Mouse (Mus musculus): Measurements from ENCODE around the gene Slc9b2. TPM values are rescaled to one million over a fixed set of nuclear protein-coding genes. Genes with fewer than 3 reads are reported as not detected.

Slc9b2 gene
- polyA plus RNA-seq, 1 experiment from 2014 or later: 4.6 TPM

DNA sequence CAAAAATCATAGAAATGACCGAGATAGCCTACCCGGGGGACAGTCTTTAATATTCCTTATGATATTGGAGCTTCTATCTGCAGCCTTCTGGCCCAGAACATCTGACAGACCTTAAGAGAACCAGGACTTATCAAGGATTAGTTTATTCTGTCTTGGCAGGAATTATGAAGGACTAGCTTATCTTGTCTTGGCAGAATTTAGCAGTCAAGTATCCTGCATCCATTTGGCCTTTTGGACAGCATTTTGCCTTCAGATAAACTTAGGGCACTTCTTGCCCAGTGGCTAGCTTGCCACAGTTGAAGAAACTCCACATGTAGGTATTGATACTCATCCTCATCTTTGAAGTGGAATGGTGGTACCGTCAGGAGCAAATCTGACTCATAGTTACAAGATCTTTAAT is 44.4 kb downstream of the Slc9b2 start:
- H3K4me1 ChIP-seq: no peaks in the 10 kb centered on the region
- ATAC-seq (ENCODE audit: insufficient number of reproducible peaks, insufficient read depth, low FRiP score, low TSS enrichment, low read depth): no peak
- H3K27me3 ChIP-seq: no peaks in the 10 kb centered on the region
- no peaks in the 10 kb centered on the region for H3K36me3 ChIP-seq
- H3K9me3 ChIP-seq: no peaks in the 10 kb centered on the region
- H3K4me3 ChIP-seq: no peak overlapping the region
- 93% methylated on average over 3 of the region's 3 CpGs for WGBS
- no peak overlapping the region for H3K27ac ChIP-seq
- no peak overlapping the region for H3K4me2 ChIP-seq
- no peak overlapping the region for H3K9ac ChIP-seq

DNA sequence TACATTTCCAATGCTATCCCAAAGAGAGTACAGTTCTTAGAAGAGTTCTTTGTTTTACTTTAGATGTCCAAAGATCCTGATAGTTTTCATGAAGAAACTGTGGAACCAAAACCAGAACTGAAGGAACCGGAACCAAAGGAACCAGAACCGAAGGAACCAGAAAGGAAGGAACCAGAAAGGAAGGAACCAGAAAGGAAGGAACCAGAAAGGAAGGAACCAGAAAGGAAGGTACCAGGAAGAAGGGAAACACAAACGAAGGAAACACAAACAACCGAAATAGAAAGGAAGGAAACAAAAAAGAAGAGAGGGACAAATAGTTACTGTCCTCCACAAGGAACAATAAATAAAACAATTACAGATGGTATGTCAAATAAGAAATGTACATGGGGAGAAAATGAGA is 49.9 kb downstream of the Slc9b2 start:
- no peaks in the 10 kb centered on the region for H3K36me3 ChIP-seq
- no peak overlapping the region for H3K27ac ChIP-seq
- H3K27me3 ChIP-seq: no peaks in the 10 kb centered on the region
- WGBS: 91% methylated on average over 4 of the region's 4 CpGs
- H3K4me2 ChIP-seq: no peak overlapping the region
- H3K4me3 ChIP-seq: no peak overlapping the region
- no peaks in the 10 kb centered on the region for H3K9me3 ChIP-seq
- ATAC-seq (ENCODE audit: insufficient number of reproducible peaks, insufficient read depth, low FRiP score, low TSS enrichment, low read depth): no peak
- H3K9ac ChIP-seq: no peak overlapping the region
- no peaks in the 10 kb centered on the region for H3K4me1 ChIP-seq

DNA sequence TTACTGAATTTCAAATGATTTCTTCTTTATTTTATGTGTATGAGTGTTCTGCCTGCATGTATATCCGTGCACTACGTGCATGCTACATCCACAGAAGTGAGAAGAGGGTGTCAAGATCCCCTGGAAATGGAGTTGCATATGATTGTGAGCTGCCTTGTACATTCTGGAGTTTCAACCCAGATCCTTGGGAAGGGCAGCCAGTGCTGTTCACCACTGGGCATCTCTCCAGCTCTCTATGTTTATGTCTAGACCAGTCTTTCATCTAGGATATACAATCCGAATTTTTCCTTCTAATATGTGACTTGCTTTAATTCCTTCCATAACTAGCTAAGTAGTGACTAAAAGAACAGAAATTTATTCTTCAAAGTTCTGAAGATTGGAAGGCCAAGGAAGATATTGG is 68.3 kb downstream of the Slc9b2 start:
- 68% methylated on average over 3 of the region's 3 CpGs for WGBS
- no peaks in the 10 kb centered on the region for H3K27me3 ChIP-seq
- no peaks in the 10 kb centered on the region for H3K36me3 ChIP-seq
- H3K4me2 ChIP-seq: no peak overlapping the region
- no peaks in the 10 kb centered on the region for H3K9me3 ChIP-seq
- no peak overlapping the region for H3K4me3 ChIP-seq
- no peak for ATAC-seq (ENCODE audit: insufficient number of reproducible peaks, insufficient read depth, low FRiP score, low TSS enrichment, low read depth)
- H3K27ac ChIP-seq: no peak overlapping the region
- H3K4me1 ChIP-seq: no peaks in the 10 kb centered on the region
- H3K9ac ChIP-seq: no peak overlapping the region

GRCm38 (mm10) chr3:135377445-135377844 is 69.9 kb downstream of the Slc9b2 start:
- no peaks in the 10 kb centered on the region for H3K9me3 ChIP-seq
- no peaks in the 10 kb centered on the region for H3K36me3 ChIP-seq
- no peak overlapping the region for H3K27ac ChIP-seq
- no peak overlapping the region for H3K4me2 ChIP-seq
- H3K4me3 ChIP-seq: no peak overlapping the region
- H3K9ac ChIP-seq: no peak overlapping the region
- no peaks in the 10 kb centered on the region for H3K27me3 ChIP-seq
- no peak for ATAC-seq (ENCODE audit: insufficient number of reproducible peaks, insufficient read depth, low FRiP score, low TSS enrichment, low read depth)
- 79% methylated on average over 10 of the region's 10 CpGs for WGBS
- no peaks in the 10 kb centered on the region for H3K4me1 ChIP-seq

DNA sequence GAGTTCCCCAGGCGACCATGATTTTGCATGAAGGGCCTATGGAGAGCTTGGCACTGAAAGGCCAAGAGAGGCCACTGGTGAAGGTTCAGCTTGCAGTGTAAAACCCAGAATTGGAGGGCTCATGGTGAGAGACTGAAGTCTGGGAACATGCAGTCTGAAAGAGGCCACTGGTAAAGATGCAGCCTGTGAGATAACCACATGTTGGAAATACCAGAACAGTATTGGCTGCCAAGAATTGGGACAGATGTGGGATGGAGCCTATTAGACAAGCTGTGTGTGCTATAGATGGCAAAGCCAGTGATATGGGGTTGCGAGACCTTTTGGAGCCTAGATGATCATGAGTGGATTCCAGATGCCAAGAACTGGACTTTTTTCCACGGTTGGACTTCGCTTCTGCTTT is 72.4 kb downstream of the Slc9b2 start:
- Histone ChIP-seq H3K9ac (no peak overlapping the region), H3K36me3 (no peaks in the 10 kb centered on the region), H3K27ac (no peak overlapping the region), H3K9me3 (no peaks in the 10 kb centered on the region), H3K4me1 (no peaks in the 10 kb centered on the region), H3K27me3 (no peaks in the 10 kb centered on the region), H3K4me3 (no peak overlapping the region), H3K4me2 (no peak overlapping the region)
- no peak for ATAC-seq (ENCODE audit: insufficient number of reproducible peaks, insufficient read depth, low FRiP score, low TSS enrichment, low read depth)
- 91% methylated on average over 4 of the region's 4 CpGs for WGBS

- H3K9me3 ChIP-seq: no peaks in the 10 kb centered on the region
- no peak for ATAC-seq (ENCODE audit: insufficient number of reproducible peaks, insufficient read depth, low FRiP score, low TSS enrichment, low read depth)
- H3K27me3 ChIP-seq: no peaks in the 10 kb centered on the region
- no peak overlapping the region for H3K4me3 ChIP-seq
- no peak overlapping the region for H3K4me2 ChIP-seq
- WGBS: 81% methylated on average over 6 of the region's 6 CpGs
- no peaks in the 10 kb centered on the region for H3K36me3 ChIP-seq
- H3K27ac ChIP-seq: no peak overlapping the region
- H3K4me1 ChIP-seq: peaks cover 3% of the 10 kb centered on the region; the same call in 1 of the 2 replicates
- no peak overlapping the region for H3K9ac ChIP-seq
These were observed 85.7 kb downstream of the Slc9b2 start for GRCm38 (mm10) chr3:135393186-135393585.

Other genes starting within 250 kb of the Slc9b2 start
- gene Cenpe, start 95.2 kb upstream of the Slc9b2 start, polyA plus RNA-seq (2015; fragmentation: Nextera tagmentation; extraction: Ambion mirVana): 33.4 and 34.1 TPM in 2 replicates
- gene Bdh2, start 26.5 kb upstream of the Slc9b2 start, polyA plus RNA-seq (2015; fragmentation: Nextera tagmentation; extraction: Ambion mirVana): 25.0 and 27.2 TPM in 2 replicates
- 0.22 and 0.55 TPM in 2 replicates for gene Slc9b1, start 40.3 kb downstream of the Slc9b2 start, polyA plus RNA-seq (2015; fragmentation: Nextera tagmentation; extraction: Ambion mirVana)
- gene Cisd2, start 116.2 kb downstream of the Slc9b2 start, polyA plus RNA-seq (2015; fragmentation: Nextera tagmentation; extraction: Ambion mirVana): 65.7 and 66.4 TPM in 2 replicates
- gene Ube2d3, start 130.4 kb downstream of the Slc9b2 start, polyA plus RNA-seq (2015; fragmentation: Nextera tagmentation; extraction: Ambion mirVana): 489 and 515 TPM in 2 replicates
- gene Manba, start 177.9 kb downstream of the Slc9b2 start, polyA plus RNA-seq (2015; fragmentation: Nextera tagmentation; extraction: Ambion mirVana): 5.8 and 6.1 TPM in 2 replicates

Data from embryonic facial prominence, embryonic 13.5 days (tissue).